Mouse (Mus musculus) layer of hippocampus, postnatal 10 days (tissue): ENCODE measurements around the gene Elmo2. TPM values are rescaled to one million over a fixed set of nuclear protein-coding genes. Genes with fewer than 3 reads are reported as not detected.

Experiments used
- DNase-seq, 2 experiments: peaks; one replicate each; pipeline ENCODE4 v3.0.0; 2021; ENCODE audit warnings: low spot score in 2 of 2
- long read RNA-seq: library from polyadenylated mRNA; stranded (forward); transcript quantifications from one replicate; pipeline ENCODE4 v2.0.0, GENCODE M21; 2023
- total RNA-seq, 2 experiments: library from RNA; stranded (reverse); gene quantifications; 2 replicates each; pipeline ENCODE4 v1.2.3; 2021

Gene Elmo2
- 100 to 1,000 TPM; 102 to 105 TPM for total RNA-seq
- long read RNA-seq, transcript Elmo2-203 (21 exons, 3,466 nt) = major isoform, 31 of 72 reads
- long read RNA-seq, partial matches to known transcripts = 7 of 72 reads
- long read RNA-seq, other reads (novel, unspliced or antisense) = 32 of 72 reads

DNA sequence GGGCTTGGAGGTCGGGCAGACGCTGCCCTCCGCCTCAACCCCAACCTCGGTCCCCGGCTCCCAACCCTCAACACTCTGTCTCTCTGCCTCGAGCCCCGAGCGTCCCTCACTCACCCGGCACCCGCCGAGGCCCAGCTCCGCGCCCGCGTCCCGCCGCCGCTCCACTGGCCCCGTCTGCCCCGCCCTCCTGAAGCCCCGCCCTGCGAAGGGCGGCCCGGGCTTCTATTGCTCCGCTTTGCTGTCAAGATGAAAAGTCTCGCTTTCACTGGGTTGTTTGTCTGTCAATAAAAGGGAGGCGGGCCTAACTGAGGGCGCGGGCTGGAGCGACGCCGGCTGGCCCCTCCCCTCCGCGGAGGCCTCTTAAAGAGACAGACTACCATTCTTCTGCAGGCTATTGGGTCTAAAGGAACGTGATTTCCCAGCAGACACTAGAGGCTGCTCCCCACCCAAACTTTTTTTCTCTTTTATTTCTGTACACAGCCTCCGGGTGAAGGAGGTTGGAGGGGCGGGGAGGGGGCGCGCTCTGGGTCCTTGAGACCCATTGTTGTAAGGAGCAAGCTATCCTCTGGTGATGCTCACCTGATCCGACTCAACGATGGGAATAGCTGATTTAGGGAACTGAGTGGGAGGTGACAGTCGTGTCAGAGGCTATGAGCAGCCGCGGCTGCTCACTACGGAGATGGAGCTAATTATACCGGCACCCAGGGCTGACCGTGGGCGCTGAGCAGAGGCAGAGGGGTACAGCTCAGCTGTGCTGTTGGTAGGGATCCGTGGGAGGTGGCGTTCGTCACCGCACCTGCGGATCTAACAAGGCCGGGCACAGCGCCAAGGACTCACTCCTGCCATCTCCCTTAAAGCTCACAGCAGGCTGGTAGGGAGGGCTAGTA, at the start of gene Elmo2:
TSS of gene Elmo2 (minus strand) at position 176 of the 887 bp plus-strand sequence.
- DNase-seq = peak; percentile 99

DNA sequence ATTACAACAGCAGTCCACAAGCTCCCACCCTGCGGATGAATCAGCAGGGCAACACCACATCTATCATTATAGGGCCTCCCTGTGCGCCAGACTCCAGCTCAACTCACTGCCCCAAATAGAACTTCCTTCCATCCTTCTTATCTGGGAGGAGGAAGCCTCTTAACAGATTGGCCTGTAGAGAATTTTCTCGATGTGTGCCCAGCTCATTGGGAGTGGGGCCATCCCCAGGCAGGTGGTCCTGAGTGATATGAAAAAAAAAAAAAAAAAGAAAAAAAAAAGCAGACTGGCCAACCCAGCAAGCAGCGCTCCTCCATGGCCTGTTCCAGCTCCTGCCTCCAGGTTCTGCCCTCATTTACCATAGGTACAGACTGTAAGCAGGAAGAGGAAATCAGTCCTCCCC, 49.7 kb upstream of the Elmo2 start:
- DNase-seq = no peak

DNA sequence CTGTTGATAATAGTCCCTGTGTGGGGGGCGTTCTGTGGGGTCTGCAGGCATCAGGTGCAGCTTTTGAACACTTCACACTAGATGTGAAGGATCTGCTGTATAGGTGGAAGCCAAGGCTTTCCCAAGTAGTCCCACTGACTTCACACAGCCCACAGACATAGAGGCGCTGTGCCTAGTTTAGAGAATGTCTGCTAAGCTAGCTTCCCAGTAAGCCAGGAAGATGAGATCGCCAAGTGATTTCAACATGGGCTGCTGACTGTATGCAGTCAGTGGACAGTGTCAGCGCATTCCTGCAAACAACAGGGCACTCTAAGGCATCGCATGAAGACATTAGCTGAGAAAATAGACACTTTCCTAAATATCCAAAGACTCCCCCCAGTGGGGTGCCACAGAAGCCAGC, 49.2 kb upstream of the Elmo2 start:
- no peak for DNase-seq

DNA sequence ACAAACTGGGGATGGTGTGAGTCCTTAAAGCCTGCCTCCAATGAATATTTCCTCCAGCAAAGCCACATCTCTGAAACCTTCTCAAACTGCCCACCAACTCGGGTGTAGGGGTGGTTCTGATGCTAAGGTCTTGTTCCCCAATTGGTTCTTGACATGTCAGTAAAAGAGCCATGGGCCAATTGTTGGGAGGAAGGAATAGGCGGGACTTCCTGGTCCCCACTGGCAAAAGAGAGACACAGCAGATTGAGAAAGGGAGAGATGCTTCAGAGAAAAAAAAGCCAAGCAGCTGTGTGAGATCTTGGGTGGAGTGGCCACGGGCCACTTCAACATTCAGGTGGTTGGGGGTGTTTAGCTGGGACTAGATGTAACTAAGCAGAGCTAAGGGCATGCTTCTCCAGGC, 44.8 kb upstream of the Elmo2 start:
- DNase-seq = no peak

DNA sequence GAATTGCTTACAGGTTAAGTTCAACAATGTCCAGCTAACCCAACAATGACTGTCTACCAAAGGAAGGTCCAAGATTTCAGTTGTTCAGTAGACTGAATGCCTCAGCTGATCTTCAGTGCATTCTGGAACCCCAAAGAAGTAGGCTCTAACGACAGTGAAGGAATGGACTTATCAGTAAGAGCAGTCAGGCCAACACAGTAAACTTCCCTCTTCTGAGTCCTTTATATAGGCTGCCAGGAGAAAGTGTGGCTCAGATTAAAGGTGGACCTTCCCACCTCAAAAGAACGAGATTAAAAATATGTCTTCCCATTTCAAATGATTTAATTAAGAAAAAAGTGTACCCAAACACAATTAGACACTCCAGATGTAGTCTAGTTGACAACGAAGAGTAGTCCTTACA, 44.1 kb upstream of the Elmo2 start:
- DNase-seq = no peak

DNA sequence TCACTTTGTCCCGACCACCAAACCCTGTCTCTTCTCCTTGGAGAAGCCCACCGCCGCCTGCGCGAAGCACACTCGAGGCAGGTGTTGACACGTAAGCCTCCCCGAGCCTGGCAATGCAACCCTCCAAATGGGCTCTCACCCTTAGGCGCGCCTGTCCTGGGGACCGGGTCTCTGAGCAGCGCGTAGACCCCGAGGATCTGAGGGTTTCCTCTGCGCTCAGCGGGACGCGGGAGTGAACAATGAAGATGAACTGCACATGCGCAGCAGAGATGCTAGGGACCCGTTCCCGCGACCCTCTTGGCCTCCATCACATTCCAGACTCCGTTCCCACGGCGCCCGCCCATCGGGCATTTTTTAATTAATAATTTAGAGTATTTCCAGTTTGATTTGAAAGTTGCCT, 42.2 kb upstream of the Elmo2 start, which contains the start of gene Zfp663:
TSS of gene Zfp663 (minus strand) at position 234 of the 400 bp plus-strand sequence.
- DNase-seq = no peak

DNA sequence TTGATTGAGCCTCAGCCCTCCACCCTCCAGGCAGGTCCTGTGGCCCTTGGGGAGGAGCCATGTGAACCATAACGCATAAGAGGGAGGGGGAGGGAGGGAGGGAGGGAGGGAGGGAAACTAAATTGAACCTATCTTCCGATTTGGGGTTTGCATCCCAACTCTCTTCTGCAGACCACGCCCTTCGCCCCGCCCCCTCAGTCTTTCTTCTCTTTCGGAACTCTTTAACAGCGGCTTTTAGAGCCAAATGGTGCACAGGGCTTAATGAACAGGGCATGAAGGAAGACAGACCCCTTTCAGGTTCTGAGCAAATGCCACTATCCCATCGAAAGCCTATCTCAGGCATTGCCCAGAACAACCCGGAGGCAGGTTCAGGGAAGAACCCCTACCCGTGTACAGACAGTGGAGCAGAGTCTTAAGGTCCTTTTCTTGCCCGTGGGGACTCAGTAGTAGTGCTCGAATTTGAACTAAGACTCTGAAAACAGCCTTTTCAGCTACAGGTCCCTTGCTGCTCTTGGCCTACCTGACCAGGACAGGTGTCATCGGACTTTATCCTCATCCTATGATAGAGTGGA, 41.7 kb upstream of the Elmo2 start:
- peak in 1 of 2 experiments; percentile 42 for DNase-seq

DNA sequence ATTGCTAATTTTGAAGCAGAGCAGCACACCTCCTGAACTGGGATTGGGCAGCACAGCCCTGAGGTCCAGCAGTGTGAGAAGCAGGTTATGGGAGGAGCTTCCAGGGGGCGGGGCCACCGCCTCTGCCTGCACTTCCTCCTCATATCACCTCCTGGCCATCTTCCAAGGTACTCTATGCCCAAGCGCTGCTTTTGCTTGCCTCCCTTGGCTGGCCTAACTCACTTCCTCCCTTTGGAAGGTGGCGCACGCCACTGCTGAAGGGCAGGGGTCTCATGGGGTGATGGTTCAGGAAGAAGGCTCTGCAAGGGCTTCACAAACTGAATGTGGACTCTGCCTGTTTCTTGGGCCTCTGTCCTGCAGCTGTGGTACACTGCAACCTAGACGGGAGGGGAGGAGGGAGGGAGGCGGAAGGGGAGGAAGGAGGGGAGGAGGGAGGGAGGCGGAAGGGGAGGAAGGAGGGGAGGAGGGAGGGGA, 40.8 kb upstream of the Elmo2 start:
- DNase-seq = no peak

DNA sequence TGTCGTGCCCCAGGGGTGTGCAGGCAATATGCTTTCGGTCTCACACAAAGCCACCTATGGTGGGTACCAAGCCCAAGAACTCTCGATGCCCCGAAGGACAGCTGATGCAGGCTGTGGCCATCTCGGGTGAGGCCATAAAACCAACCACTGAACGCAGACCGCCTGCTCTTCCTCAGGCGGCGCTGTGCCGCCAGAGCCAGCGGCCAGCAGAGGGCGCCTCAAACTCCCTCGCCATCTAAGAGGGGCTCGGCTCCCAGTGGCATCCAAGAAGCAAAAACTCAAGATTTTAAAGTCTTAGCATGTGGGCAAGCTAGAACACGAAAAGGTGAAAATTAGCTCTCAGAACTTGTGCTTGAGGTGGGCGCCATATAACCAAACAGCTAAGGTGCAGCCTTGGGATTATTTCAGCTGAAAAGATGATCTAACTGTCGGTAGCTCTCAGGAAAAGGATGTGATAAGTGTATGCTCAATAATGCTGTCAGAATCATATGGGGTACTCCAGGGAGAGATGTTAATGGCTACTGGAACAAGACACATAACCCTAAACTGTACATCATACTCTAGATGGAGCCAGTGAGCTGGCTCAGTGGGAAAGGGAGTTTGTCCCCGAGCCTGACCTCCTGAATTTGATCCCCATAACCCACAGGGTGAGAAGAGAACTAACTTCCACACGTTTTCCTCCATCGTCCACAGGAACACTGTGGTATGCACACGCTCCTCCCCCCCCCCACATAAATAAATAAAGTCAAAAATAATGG, 38.2 kb upstream of the Elmo2 start:
- peak; percentile 74 to 77 for DNase-seq

DNA sequence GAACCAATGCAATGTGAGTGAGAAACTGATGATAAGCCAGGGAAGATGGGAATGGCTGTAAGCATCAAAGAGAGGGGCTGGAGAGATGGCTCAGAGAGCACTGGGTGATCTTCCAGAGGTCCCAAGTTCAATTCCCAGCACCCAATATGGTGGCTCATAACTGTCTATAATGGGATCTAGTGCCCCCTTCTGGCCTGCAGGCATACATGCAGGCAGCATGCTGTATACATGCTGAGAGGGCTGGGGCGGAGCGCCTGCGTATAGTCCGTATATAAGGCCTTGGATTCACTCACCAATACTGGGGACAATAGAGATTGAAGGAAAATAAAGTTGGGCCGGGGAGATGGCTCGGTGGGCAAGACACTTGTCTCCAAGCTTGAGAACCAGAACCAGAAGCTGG, 37.0 kb upstream of the Elmo2 start:
- DNase-seq = no peak

DNA sequence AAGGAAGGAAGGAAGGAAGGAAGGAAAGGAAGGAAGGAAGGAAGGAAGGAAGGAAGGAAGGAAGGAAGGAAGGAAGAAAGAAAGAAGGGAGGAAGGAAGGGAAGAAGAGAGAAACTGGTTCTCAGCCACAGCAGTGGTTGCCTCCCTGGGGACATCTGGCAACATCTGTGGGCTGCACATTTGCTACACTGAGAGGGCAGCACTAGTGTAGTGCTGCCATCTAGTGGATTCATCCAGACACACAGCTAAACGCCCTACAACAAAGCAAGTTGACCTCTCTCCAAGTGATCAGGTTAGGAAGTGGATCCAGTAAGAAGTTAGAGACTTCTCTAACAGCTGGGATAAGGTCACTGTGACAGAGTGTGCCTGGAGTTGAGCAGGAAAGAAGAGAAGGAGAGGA, 34.6 kb upstream of the Elmo2 start:
- peak; percentile 53 to 61 for DNase-seq

DNA sequence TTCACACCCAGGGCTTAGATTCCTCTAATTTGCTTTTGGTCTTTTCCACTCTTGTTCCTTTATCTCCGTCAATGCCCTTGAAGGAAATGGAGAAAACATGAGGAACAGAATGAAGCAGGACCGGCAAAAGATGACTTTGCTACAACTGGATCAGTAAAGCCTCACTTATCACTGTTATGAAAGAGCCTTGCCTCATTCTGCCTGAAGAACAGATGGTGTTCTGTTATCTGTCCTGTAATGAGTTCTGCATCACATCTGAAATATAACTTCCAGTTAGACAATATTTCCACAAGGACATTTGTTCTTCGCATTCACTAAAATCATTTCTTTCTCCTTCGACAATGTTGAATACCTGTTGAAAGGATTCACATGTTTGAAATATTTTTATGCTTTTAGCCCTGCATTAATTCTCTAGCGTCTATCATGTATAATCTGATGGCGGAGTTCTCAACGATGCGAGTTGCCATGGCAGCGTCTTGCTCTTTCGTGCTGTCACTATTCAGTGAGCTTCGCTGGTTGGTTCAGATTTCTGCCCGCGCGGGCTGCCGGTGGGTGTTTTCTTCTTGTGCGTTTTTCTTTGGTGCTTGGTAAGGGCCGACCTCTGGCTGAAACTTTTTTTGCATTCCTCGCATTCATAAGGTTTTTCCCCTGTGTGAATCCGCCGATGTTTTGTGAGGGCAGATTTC, 25.7 kb upstream of the Elmo2 start:
- no peak for DNase-seq

DNA sequence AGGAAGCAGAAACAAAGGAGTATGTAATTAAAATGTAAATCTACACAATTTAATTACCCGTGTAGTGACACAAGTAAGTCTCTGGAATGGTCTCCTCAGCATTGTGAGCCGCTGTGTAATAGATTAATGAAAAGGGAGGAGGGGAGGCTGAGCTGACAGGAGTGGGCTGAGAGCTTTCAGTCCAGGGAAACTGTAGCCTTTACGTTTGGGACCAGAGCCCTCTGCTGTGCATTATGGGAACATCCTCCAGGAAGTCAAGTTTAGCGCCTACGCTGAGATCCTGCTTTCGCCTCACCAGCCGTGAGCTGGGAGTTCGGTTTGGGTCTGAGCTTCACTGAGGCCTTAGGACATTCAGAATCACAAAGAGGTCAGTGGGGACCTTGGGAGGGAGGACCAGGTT, 23.2 kb upstream of the Elmo2 start:
- peak in 1 of 2 experiments; percentile 52 for DNase-seq

DNA sequence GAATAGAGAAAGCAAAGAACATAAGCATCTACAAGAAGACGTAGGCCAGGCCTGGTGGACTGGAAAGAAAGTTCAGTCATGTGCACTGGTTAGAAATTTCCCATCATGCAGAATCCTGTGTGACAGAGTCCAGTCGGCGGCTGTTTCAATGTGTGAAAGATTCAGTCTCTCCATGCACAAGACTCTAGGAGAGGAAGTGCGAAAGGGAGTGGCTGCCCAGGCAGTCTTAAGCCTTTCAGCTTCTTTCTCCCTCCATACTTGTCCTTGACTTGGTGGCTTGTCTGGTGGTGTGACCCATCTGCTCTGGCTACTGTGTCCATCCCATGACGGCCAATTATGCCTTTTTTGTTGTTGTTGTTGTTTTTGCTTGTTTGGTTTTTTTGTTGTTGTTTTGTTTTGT, 19.9 kb upstream of the Elmo2 start:
- no peak for DNase-seq

DNA sequence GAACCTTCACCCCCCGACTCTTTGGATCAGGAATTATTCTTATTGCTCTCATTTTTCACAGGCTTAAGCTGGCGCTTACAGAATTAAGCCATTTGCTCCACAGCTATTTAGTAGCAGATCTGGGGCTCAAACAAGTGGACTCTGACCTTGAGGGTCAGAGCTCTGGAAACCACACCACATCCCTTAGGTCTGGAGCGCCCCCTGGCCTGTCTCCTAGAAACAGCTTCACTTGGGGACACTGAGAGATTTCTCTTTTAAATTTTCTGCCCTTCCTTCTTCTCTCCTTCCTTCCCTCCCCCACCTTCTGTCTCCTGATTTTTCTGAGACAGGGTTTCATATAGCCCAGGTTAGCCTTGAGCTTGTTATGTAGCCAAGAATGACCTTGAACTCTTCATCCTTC, 10.9 kb upstream of the Elmo2 start:
- peak; percentile 48 to 66 for DNase-seq

DNA sequence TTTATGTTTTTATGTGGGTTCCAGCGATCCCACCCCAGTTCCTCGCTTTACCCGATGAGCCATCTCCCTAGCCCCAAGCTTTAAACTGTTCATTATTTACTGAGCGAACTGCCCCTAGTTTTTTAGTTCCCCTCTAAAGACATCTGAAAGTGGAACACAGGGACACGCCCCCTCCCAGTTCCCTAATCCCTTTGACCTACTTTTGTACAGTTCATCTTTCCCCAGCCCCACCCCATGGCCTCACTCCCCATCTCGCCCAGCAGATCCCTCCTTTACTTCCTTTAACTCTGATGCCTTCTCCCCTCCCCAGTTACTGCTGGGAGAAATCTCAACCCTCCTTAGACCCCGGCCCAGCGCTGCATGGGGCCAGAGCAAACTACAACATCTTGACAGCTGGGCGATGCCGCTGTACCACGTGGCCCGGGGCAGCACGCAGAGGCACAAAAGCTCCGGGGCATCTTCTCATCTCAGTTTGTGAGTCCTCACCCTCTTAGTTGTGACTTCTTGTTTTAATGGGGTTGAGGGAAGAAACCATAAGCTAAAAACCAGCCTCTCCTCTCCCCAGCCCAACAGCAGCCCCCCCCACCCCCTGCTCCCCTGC, 6.4 kb upstream of the Elmo2 start:
- DNase-seq = no peak

DNA sequence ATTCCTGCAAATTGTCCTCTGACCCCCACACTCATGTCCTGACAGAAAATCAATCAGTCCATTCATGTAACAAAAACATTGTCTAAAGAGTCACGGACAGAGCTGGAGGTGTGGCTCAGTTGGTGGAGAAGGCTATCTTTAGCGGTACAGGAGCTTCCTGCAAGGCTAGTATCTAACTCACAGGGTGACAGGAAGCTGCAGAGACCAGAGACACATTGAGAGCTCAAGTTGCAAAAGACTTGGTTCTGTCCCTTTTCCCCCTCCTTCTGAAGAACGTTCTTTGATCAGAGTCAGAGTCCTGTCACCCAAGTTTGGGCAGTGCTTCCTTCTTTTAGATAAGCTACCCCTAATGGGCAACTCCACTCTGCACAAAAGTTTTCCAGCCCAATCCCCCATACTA, 3.4 kb upstream of the Elmo2 start:
- no peak for DNase-seq

DNA sequence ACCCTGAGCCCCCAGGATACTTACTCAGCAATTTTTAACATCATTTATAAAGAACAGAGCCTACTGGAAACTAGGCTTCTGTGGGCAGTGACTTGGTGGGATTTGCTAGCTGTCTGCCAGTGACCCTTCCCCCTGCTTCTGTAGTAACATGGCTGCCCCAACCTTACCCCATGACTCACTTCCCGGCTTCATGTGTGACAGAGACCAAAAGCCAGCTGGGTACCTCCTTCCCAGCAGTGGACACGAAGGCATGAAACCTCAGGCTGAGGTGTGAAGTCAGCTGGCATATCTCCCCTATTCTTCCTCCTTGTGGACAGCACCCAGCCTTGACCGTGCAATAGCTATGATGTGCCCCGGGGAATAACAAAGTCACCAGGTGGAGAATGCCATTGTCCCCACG, 2.5 kb upstream of the Elmo2 start:
- DNase-seq = no peak

DNA sequence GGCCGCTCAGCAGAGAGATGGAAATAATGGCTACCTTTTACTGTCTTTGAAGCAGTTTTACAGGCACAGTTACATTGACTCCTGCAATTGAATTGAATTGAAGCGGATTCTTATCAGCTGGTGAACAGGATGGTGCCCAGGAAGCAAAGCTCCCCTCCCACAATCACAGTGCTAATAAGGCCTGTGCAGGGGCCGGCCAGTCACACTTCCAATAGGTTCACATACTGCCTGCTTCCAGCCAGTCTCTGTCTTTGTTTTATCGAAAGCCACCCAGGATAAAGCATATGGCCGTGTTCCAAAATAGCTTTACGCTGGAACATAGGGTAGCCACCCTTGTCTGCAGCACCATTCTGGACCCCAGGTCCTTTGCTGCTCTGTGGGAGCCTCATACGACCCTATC, 1.1 kb upstream of the Elmo2 start:
- no peak for DNase-seq

DNA sequence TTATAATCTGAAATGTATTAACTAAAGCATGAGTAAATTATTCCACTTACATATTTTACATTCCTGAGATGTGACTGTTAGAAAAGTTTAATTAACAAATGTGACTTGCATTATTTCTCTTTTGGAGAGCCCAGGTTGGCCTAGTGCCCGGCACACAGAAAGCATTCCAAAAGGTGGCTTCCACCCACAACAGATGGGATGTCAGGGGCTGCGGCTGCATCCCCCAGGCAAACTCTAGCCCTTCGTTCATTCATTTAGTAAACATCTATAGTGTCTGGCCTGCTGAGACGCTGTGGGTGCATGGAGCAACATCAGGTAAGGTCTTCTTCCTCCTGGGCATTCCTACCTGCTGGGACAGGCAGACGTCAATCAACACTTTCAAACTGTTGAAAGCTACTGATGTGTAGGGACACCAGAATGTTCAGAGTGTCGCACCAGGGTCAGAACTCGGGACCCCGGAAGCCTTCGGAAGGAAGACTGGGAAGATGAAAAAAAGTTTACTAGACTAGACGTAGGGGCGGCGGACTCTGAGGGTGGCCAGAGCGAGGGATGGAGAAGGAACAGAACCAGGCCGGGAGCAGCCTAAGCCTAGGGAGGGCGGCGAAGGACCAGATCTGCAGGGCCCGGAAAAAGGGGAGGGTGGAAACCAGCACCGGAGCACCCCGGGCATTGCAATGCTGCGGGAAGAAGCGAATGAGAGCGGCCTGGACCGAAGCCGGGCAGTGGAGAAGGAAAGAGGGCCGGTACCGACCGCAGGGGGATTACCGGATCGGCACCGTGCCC, 567 bp downstream of the Elmo2 start:
- peak in 1 of 2 experiments; percentile 54 for DNase-seq
